Mouse (Mus musculus) forebrain, embryonic 11.5 days (tissue): ENCODE measurements around the gene Dbx1. TPM values are rescaled to one million over a fixed set of nuclear protein-coding genes. Genes with fewer than 3 reads are reported as not detected.

Experiments used
- ATAC-seq: fragments of 200-750 bp; cut with Nextera tagmentation; replicated peaks from 2 replicates; pipeline ENCODE4 v1.8.0; 2017; ENCODE audit warnings: moderate TSS enrichment; ENCODE audit not compliant: low FRiP score
- DNase-seq: peaks from one replicate; pipeline ENCODE4 v3.0.0-alpha.2; 2017; ENCODE audit warnings: low spot score
- H3K27ac ChIP-seq: fragments of 300-500 bp; sonication (generic); 2 replicates; pipeline ENCODE4 v1.5.1; 2014; ENCODE audit warnings: low read depth, low read length
- H3K27me3 ChIP-seq: fragments of 300-500 bp; sonication (generic); 2 replicates; pipeline ENCODE4 v1.6.1; 2014; ENCODE audit warnings: mild to moderate bottlenecking, low read length, mixed read lengths; ENCODE audit not compliant: control insufficient read depth, insufficient read depth
- H3K36me3 ChIP-seq: fragments of 300-500 bp; sonication (generic); 2 replicates; pipeline ENCODE4 v1.6.1; 2014; ENCODE audit warnings: mild to moderate bottlenecking, low read length, moderate library complexity, mixed read lengths; ENCODE audit not compliant: control insufficient read depth, insufficient read depth
- H3K4me1 ChIP-seq: fragments of 300-500 bp; sonication (generic); replicated peaks from 2 replicates; pipeline ENCODE4 v1.6.1; 2014; ENCODE audit warnings: low read length, mixed read lengths; ENCODE audit not compliant: control insufficient read depth, insufficient read depth
- H3K4me2 ChIP-seq: fragments of 300-500 bp; sonication (generic); 2 replicates; pipeline ENCODE4 v1.6.1; 2014; ENCODE audit warnings: low read depth, mild to moderate bottlenecking, low read length, moderate library complexity, mixed read lengths; ENCODE audit not compliant: severe bottlenecking
- H3K4me3 ChIP-seq: fragments of 300-500 bp; sonication (generic); 2 replicates; pipeline ENCODE4 v1.5.1; 2014; ENCODE audit warnings: low read depth, low read length
- H3K9ac ChIP-seq: fragments of 300-500 bp; sonication (generic); 2 replicates; pipeline ENCODE4 v1.6.1; 2014; ENCODE audit warnings: low read length
- H3K9me3 ChIP-seq: fragments of 300-500 bp; sonication (generic); 2 replicates; pipeline ENCODE4 v1.6.1; 2016; ENCODE audit warnings: low read length, mixed read lengths; ENCODE audit not compliant: control insufficient read depth
- WGBS: fragments of 180-500 bp; shearing (Covaris S2); extraction: QIAGEN DNeasy Blood & Tissue Kit; methylation state at CpG from one replicate; pipeline ENCODE4 v1.1.7; 2014; 5-methylcytosine and 5-hydroxymethylcytosine counted together
- polyA plus RNA-seq: library from polyadenylated mRNA; unstranded; fragments of >200 nt; fragmentation: Nextera tagmentation; extraction: Ambion mirVana; gene quantifications from 2 replicates; pipeline ENCODE4 v1.2.1, GENCODE M21; 2014

Dbx1 gene
- polyA plus RNA-seq = 31.0 and 33.3 TPM in 2 replicates

- Histone ChIP-seq H3K9ac (peak within 1 kb of the TSS; percentile 39; the same call in 1 of the 2 replicates), H3K27ac (no peak within 1 kb of the TSS)
- under 1% methylated on average over 32 of the region's 33 CpGs for WGBS
Measured at GRCm38 (mm10) chr7:49636491-49637115, at the start of gene Dbx1. Gene Dbx1 (minus strand): TSS chr7:49636849.

GRCm38 (mm10) chr7:49678826-49679377 is 42.3 kb upstream of the Dbx1 start:
- peaks cover 67% of the 10 kb centered on the region for H3K27me3 ChIP-seq
- no peak overlapping the region for H3K4me3 ChIP-seq
- H3K9me3 ChIP-seq = no peaks in the 10 kb centered on the region
- no peak overlapping the region for H3K4me2 ChIP-seq
- H3K36me3 ChIP-seq = no peaks in the 10 kb centered on the region
- DNase-seq (peak; percentile 52), ATAC-seq (no peak)
- peaks cover 10% of the 10 kb centered on the region for H3K4me1 ChIP-seq
- H3K27ac ChIP-seq = no peak overlapping the region
- 6% methylated on average over 9 of the region's 9 CpGs for WGBS
- H3K9ac ChIP-seq = no peak overlapping the region

More at GRCm38 (mm10) chr7:49636491-49637115, at the start of gene Dbx1:
- H3K4me2 ChIP-seq = peak within 1 kb of the TSS; percentile 42
- H3K4me1 ChIP-seq = peaks cover 46% of the 10 kb centered on the region
- ATAC-seq = peak; percentile 76
- H3K4me3 ChIP-seq = peak within 1 kb of the TSS; percentile 24
- H3K36me3 ChIP-seq = no peaks in the 10 kb centered on the region
- peak; percentile 83 for DNase-seq
- H3K9me3 ChIP-seq = no peaks in the 10 kb centered on the region
- H3K27me3 ChIP-seq = peaks cover 66% of the 10 kb centered on the region

- H3K4me3 ChIP-seq = no peak overlapping the region
- peaks cover 10% of the 10 kb centered on the region for H3K4me1 ChIP-seq
- no peak overlapping the region for H3K9ac ChIP-seq
- H3K36me3 ChIP-seq = no peaks in the 10 kb centered on the region
- H3K27ac ChIP-seq = no peak overlapping the region
- no peaks in the 10 kb centered on the region for H3K9me3 ChIP-seq
- peak; percentile 57; the same call in 1 of the 2 replicates for ATAC-seq
- DNase-seq = peak; percentile 48
- 1% methylated on average over 22 of the region's 22 CpGs for WGBS
- H3K4me2 ChIP-seq = no peak overlapping the region
- peaks cover 63% of the 10 kb centered on the region for H3K27me3 ChIP-seq
Measured at GRCm38 (mm10) chr7:49678100-49678825, 41.6 kb upstream of the Dbx1 start.

- ATAC-seq (peak; percentile 81), DNase-seq (peak; percentile 60)
- no peak overlapping the region for H3K4me3 ChIP-seq
- peaks cover 52% of the 10 kb centered on the region for H3K27me3 ChIP-seq
- H3K36me3 ChIP-seq = no peaks in the 10 kb centered on the region
- no peak overlapping the region for H3K27ac ChIP-seq
- H3K4me1 ChIP-seq = peaks cover 10% of the 10 kb centered on the region
- under 1% methylated on average over 9 of the region's 9 CpGs for WGBS
- H3K4me2 ChIP-seq = no peak overlapping the region
- no peaks in the 10 kb centered on the region for H3K9me3 ChIP-seq
- no peak overlapping the region for H3K9ac ChIP-seq
Measured at GRCm38 (mm10) chr7:49677166-49677565, 40.5 kb upstream of the Dbx1 start.

- no peaks in the 10 kb centered on the region for H3K36me3 ChIP-seq
- peak; percentile 41 for DNase-seq
- H3K9me3 ChIP-seq = no peaks in the 10 kb centered on the region
- no peak overlapping the region for H3K27ac ChIP-seq
- 18% methylated on average over 5 of the region's 5 CpGs for WGBS
- no peak overlapping the region for H3K9ac ChIP-seq
- H3K4me1 ChIP-seq = peaks cover 10% of the 10 kb centered on the region
- H3K4me2 ChIP-seq = no peak overlapping the region
- H3K27me3 ChIP-seq = peaks cover 47% of the 10 kb centered on the region
- H3K4me3 ChIP-seq = no peak overlapping the region
- ATAC-seq = peak; percentile 13; the same call in 1 of the 2 replicates
Measured at GRCm38 (mm10) chr7:49676627-49677026, 40.0 kb upstream of the Dbx1 start.

- no peak overlapping the region for H3K4me2 ChIP-seq
- H3K27ac ChIP-seq = no peak overlapping the region
- 88% methylated on average over 13 of the region's 13 CpGs for WGBS
- no peaks in the 10 kb centered on the region for H3K9me3 ChIP-seq
- H3K4me1 ChIP-seq = no peaks in the 10 kb centered on the region
- no peaks in the 10 kb centered on the region for H3K36me3 ChIP-seq
- no peak overlapping the region for H3K9ac ChIP-seq
- H3K4me3 ChIP-seq = no peak overlapping the region
- DNase-seq (no peak), ATAC-seq (no peak)
- H3K27me3 ChIP-seq = peaks cover 20% of the 10 kb centered on the region
Measured at GRCm38 (mm10) chr7:49668260-49668857, 31.7 kb upstream of the Dbx1 start.

GRCm38 (mm10) chr7:49663575-49663974 is 26.9 kb upstream of the Dbx1 start:
- peaks cover 35% of the 10 kb centered on the region for H3K27me3 ChIP-seq
- WGBS = 83% methylated on average over 3 of the region's 3 CpGs

GRCm38 (mm10) chr7:49662492-49663026 is 25.9 kb upstream of the Dbx1 start:
- Histone ChIP-seq H3K4me1 (0 out of 2 replicates have a peak, but pooled peaks cover 5% of the 10 kb centered on the region), H3K27me3 (peaks cover 42% of the 10 kb centered on the region), H3K9ac (no peak overlapping the region), H3K4me2 (no peak overlapping the region; the same call in 1 of the 2 replicates), H3K9me3 (no peaks in the 10 kb centered on the region), H3K36me3 (no peaks in the 10 kb centered on the region), H3K4me3 (no peak overlapping the region), H3K27ac (no peak overlapping the region)
- DNase-seq (no peak), ATAC-seq (no peak)
- 7% methylated on average over 7 of the region's 7 CpGs for WGBS

More at GRCm38 (mm10) chr7:49663575-49663974, 26.9 kb upstream of the Dbx1 start:
- Histone ChIP-seq H3K9me3 (no peaks in the 10 kb centered on the region), H3K9ac (no peak overlapping the region), H3K4me2 (no peak overlapping the region), H3K36me3 (no peaks in the 10 kb centered on the region), H3K4me3 (no peak overlapping the region), H3K27ac (no peak overlapping the region), H3K4me1 (0 out of 2 replicates have a peak, but pooled peaks cover 5% of the 10 kb centered on the region)
- no peak for ATAC-seq
- DNase-seq = no peak
